Mouse (Mus musculus) stomach, embryonic 14.5 days (tissue): ENCODE measurements around the gene Nubpl. TPM values are rescaled to one million over a fixed set of nuclear protein-coding genes. Genes with fewer than 3 reads are reported as not detected.

Experiments
- ATAC-seq: fragments of 200-750 bp; cut with Nextera tagmentation; 2 replicates; pipeline ENCODE4 v1.8.0; 2017; ENCODE audit warnings: low read depth, moderate TSS enrichment; ENCODE audit not compliant: insufficient number of reproducible peaks, insufficient read depth, low FRiP score
- H3K27ac ChIP-seq: fragments of 300-500 bp; sonication (generic); 2 replicates; pipeline ENCODE4 v1.5.1; 2014; ENCODE audit warnings: mild to moderate bottlenecking, low read length, moderate library complexity, mixed read lengths
- H3K27me3 ChIP-seq: fragments of 300-500 bp; sonication (generic); 2 replicates; pipeline ENCODE4 v1.6.1; 2014; ENCODE audit warnings: low read length, control low read depth, mixed read lengths; ENCODE audit not compliant: control insufficient read depth, insufficient read depth
- H3K36me3 ChIP-seq: fragments of 300-500 bp; sonication (generic); 2 replicates; pipeline ENCODE4 v1.6.1; 2014; ENCODE audit warnings: mild to moderate bottlenecking, control low read depth, low read length, moderate library complexity, mixed read lengths; ENCODE audit not compliant: control insufficient read depth, insufficient read depth
- H3K4me1 ChIP-seq: fragments of 300-500 bp; sonication (generic); 2 replicates; pipeline ENCODE4 v1.6.1; 2014; ENCODE audit warnings: low read length, control low read depth, mixed read lengths; ENCODE audit not compliant: control insufficient read depth, insufficient read depth
- H3K4me2 ChIP-seq: fragments of 300-500 bp; sonication (generic); replicated peaks from 2 replicates; pipeline ENCODE4 v1.6.1; 2014; ENCODE audit warnings: low read depth, low read length, control low read depth
- H3K4me3 ChIP-seq: fragments of 300-500 bp; sonication (generic); 2 replicates; pipeline ENCODE4 v1.5.1; 2014; ENCODE audit warnings: low read depth, low read length, control low read depth
- H3K9ac ChIP-seq: fragments of 300-500 bp; sonication (generic); replicated peaks from 2 replicates; pipeline ENCODE4 v1.6.1; 2014; ENCODE audit warnings: low read depth, mild to moderate bottlenecking, control low read depth, low read length, moderate library complexity, mixed read lengths
- H3K9me3 ChIP-seq: fragments of 300-500 bp; sonication (generic); 2 replicates; pipeline ENCODE4 v1.6.1; 2016; ENCODE audit warnings: low read depth, low read length, control low read depth; ENCODE audit not compliant: control insufficient read depth
- WGBS: fragments of 180-500 bp; shearing (Covaris S2); extraction: QIAGEN DNeasy Blood & Tissue Kit; methylation state at CpG from one replicate; pipeline ENCODE4 v1.1.7; 2014; 5-methylcytosine and 5-hydroxymethylcytosine counted together
- polyA plus RNA-seq: library from polyadenylated mRNA; unstranded; fragments of >200 nt; fragmentation: Nextera tagmentation; extraction: Ambion mirVana; gene quantifications from 2 replicates; pipeline ENCODE4 v1.2.1, GENCODE M21; 2014

Nubpl gene
- polyA plus RNA-seq, 1 experiment from 2014 or later: 14.9 TPM

- H3K4me3 ChIP-seq: no peak overlapping the region
- no peak overlapping the region for H3K27ac ChIP-seq
- H3K27me3 ChIP-seq: no peaks in the 10 kb centered on the region
- H3K4me2 ChIP-seq: no peak overlapping the region
- no peaks in the 10 kb centered on the region for H3K9me3 ChIP-seq
- H3K4me1 ChIP-seq: no peaks in the 10 kb centered on the region
- H3K36me3 ChIP-seq: no peaks in the 10 kb centered on the region
- WGBS: 76% methylated on average over 2 of the region's 2 CpGs
- H3K9ac ChIP-seq: no peak overlapping the region
- ATAC-seq: no peak
Observed at GRCm38 (mm10) chr12:52146639-52147038, 49.1 kb downstream of the Nubpl start.

- Histone ChIP-seq H3K27me3 (no peaks in the 10 kb centered on the region), H3K4me1 (no peaks in the 10 kb centered on the region), H3K27ac (no peak overlapping the region), H3K4me3 (no peak overlapping the region), H3K9ac (no peak overlapping the region), H3K36me3 (no peaks in the 10 kb centered on the region), H3K4me2 (no peak overlapping the region), H3K9me3 (no peaks in the 10 kb centered on the region)
- WGBS: 77% methylated on average over 3 of the region's 3 CpGs
- no peak for ATAC-seq
Observed at GRCm38 (mm10) chr12:52149448-52149847, 51.9 kb downstream of the Nubpl start.

- no peak overlapping the region for H3K4me3 ChIP-seq
- H3K4me1 ChIP-seq: no peaks in the 10 kb centered on the region
- H3K27ac ChIP-seq: no peak overlapping the region
- no peaks in the 10 kb centered on the region for H3K36me3 ChIP-seq
- no peak overlapping the region for H3K4me2 ChIP-seq
- no peak overlapping the region for H3K9ac ChIP-seq
- ATAC-seq: no peak
- 91% methylated on average over 3 of the region's 3 CpGs for WGBS
- no peaks in the 10 kb centered on the region for H3K27me3 ChIP-seq
- H3K9me3 ChIP-seq: no peaks in the 10 kb centered on the region
Observed at GRCm38 (mm10) chr12:52152071-52152470, 54.5 kb downstream of the Nubpl start.

GRCm38 (mm10) chr12:52154906-52155305, 57.4 kb downstream of the Nubpl start:
- Histone ChIP-seq H3K4me1 (no peaks in the 10 kb centered on the region), H3K27me3 (no peaks in the 10 kb centered on the region), H3K4me3 (no peak overlapping the region), H3K27ac (no peak overlapping the region), H3K4me2 (no peak overlapping the region), H3K9me3 (no peaks in the 10 kb centered on the region), H3K9ac (no peak overlapping the region), H3K36me3 (no peaks in the 10 kb centered on the region)
- ATAC-seq: no peak
- WGBS: 89% methylated on average over 4 of the region's 4 CpGs

- no peak overlapping the region for H3K4me3 ChIP-seq
- no peaks in the 10 kb centered on the region for H3K4me1 ChIP-seq
- no peak overlapping the region for H3K27ac ChIP-seq
- ATAC-seq: no peak
- H3K4me2 ChIP-seq: no peak overlapping the region
- H3K9ac ChIP-seq: no peak overlapping the region
- H3K9me3 ChIP-seq: no peaks in the 10 kb centered on the region; the same call in 1 of the 2 replicates
- no peaks in the 10 kb centered on the region for H3K27me3 ChIP-seq
- no peaks in the 10 kb centered on the region for H3K36me3 ChIP-seq
Observed at GRCm38 (mm10) chr12:52164414-52164813, 66.9 kb downstream of the Nubpl start.

- Histone ChIP-seq H3K36me3 (no peaks in the 10 kb centered on the region), H3K27ac (no peak overlapping the region), H3K4me3 (no peak overlapping the region), H3K4me2 (no peak overlapping the region), H3K27me3 (no peaks in the 10 kb centered on the region), H3K4me1 (no peaks in the 10 kb centered on the region), H3K9me3 (no peaks in the 10 kb centered on the region), H3K9ac (no peak overlapping the region)
- 67% methylated on average over 1 of the region's 1 CpGs for WGBS
- no peak for ATAC-seq
Observed at GRCm38 (mm10) chr12:52186205-52186793, 88.8 kb downstream of the Nubpl start.

GRCm38 (mm10) chr12:52186963-52187590, 89.5 kb downstream of the Nubpl start:
- no peaks in the 10 kb centered on the region for H3K36me3 ChIP-seq
- no peak overlapping the region for H3K27ac ChIP-seq

GRCm38 (mm10) chr12:52198471-52198870, 100.9 kb downstream of the Nubpl start:
- Histone ChIP-seq H3K4me3 (no peak overlapping the region), H3K9ac (no peak overlapping the region), H3K9me3 (no peaks in the 10 kb centered on the region), H3K36me3 (no peaks in the 10 kb centered on the region), H3K27ac (no peak overlapping the region), H3K4me2 (no peak overlapping the region), H3K4me1 (no peaks in the 10 kb centered on the region), H3K27me3 (no peaks in the 10 kb centered on the region)
- WGBS: 82% methylated on average over 4 of the region's 4 CpGs
- no peak for ATAC-seq

More at GRCm38 (mm10) chr12:52186963-52187590, 89.5 kb downstream of the Nubpl start:
- H3K4me3 ChIP-seq: no peak overlapping the region
- no peaks in the 10 kb centered on the region for H3K9me3 ChIP-seq
- no peak for ATAC-seq
- H3K9ac ChIP-seq: no peak overlapping the region
- no peaks in the 10 kb centered on the region for H3K4me1 ChIP-seq
- H3K27me3 ChIP-seq: no peaks in the 10 kb centered on the region
- H3K4me2 ChIP-seq: no peak overlapping the region
- 64% methylated on average over 5 of the region's 5 CpGs for WGBS
